23 mouse cellular contexts compared by ENCODE assay signal in genomic region chr1:83853996-83854395, GRCm38 (mm10).
DNase-seq lines count a peak whose midpoint lies in the region; ATAC-seq and TF ChIP-seq lines count a peak whose summit lies in the region.
"Had no signal": no experiment of that assay in that cellular context is flagged by ENCODE, and none has a peak within 500 bp of the region (broad histone marks: within the 10 kb centered on the region; RNA-seq: fewer than 3 reads in every experiment).

No protein-coding gene starts in this region.

- TF ChIP-seq CTCF in cerebellum, adult 2 months (IDR thresholded peaks at IDR 0.05; ENCODE audit: borderline replicate concordance, insufficient read depth, low read depth, low read length): no peak

- no peaks in the 10 kb centered on the region for H3K27me3 ChIP-seq in limb, embryonic 11.5 days (ENCODE audit: control insufficient read depth, insufficient read depth, low read length)
- no peaks in the 10 kb centered on the region for H3K27me3 ChIP-seq in limb, embryonic 10.5 days (ENCODE audit: low read depth, poor library complexity, severe bottlenecking)
- H3K27me3 ChIP-seq in embryonic facial prominence, embryonic 11.5 days (ENCODE audit: control insufficient read depth, insufficient read depth, low read length): no peaks in the 10 kb centered on the region
- no peaks in the 10 kb centered on the region for H3K27me3 ChIP-seq in cerebellum, adult 2 months (ENCODE audit: control insufficient read depth, insufficient read depth, low read length)
- H3K27me3 ChIP-seq: embryonic facial prominence, embryonic 13.5 days; embryonic facial prominence, embryonic 15.5 days; forebrain, embryonic 12.5 days had no signal

- peak; percentile 27 for DNase-seq in limb, embryonic 11.5 days (ENCODE audit: low spot score)
- DNase-seq in limb, embryonic 10.5 days (ENCODE audit: low spot score): no peak
- peak; percentile 51 for DNase-seq in embryo, embryonic 11 days
- DNase-seq in embryonic facial prominence, embryonic 11.5 days (ENCODE audit: low spot score): peak; percentile 75
- peak; percentile 49 for DNase-seq in mesoderm, embryonic 11.5 days (ENCODE audit: low read depth, low spot score)
- DNase-seq in right cerebral cortex, postnatal 4 days: no peak
- no peak for DNase-seq in cerebellum, adult 2 months
- no peak for DNase-seq in thymus, adult 18-20 months
- DNase-seq: adrenal gland, adult 2 months; adrenal gland, postnatal 10 days; adrenal gland, postnatal 25 days; cerebellum, adult 11-12 months; cerebellum, adult 8-10 months; cerebellum, adult 9-11 months; cerebellum, postnatal 14 days; cerebellum, postnatal 36 days had no signal

- H3K9me3 ChIP-seq in limb, embryonic 11.5 days (ENCODE audit: control insufficient read depth, low read length): no peaks in the 10 kb centered on the region
- H3K9me3 ChIP-seq in limb, embryonic 10.5 days (replicated peaks): no peaks in the 10 kb centered on the region
- no peaks in the 10 kb centered on the region for H3K9me3 ChIP-seq in embryonic facial prominence, embryonic 11.5 days (replicated peaks; ENCODE audit: control insufficient read depth, low read length)
- H3K9me3 ChIP-seq: embryonic facial prominence, embryonic 13.5 days; embryonic facial prominence, embryonic 15.5 days; forebrain, embryonic 10.5 days; forebrain, embryonic 12.5 days had no signal

- no peak for TF ChIP-seq POLR2A in cerebellum, adult 2 months (IDR thresholded peaks at IDR 0.05; ENCODE audit: borderline replicate concordance, insufficient read depth, low read length)

- no peak overlapping the region for H3K9ac ChIP-seq in limb, embryonic 11.5 days (ENCODE audit: low read length)
- H3K9ac ChIP-seq in embryonic facial prominence, embryonic 11.5 days (replicated peaks; ENCODE audit: low read length): no peak overlapping the region
- H3K9ac ChIP-seq: embryonic facial prominence, embryonic 13.5 days; embryonic facial prominence, embryonic 15.5 days; forebrain, embryonic 12.5 days had no signal

- H3K27ac ChIP-seq in limb, embryonic 11.5 days (replicated peaks; ENCODE audit: low read depth, low read length): no peak overlapping the region
- no peak overlapping the region for H3K27ac ChIP-seq in limb, embryonic 10.5 days
- H3K27ac ChIP-seq in embryonic facial prominence, embryonic 11.5 days (replicated peaks; ENCODE audit: low read depth, low read length): no peak overlapping the region
- H3K27ac ChIP-seq in cerebellum, adult 2 months (ENCODE audit: insufficient read depth, low read length): no peak overlapping the region
- H3K27ac ChIP-seq: embryonic facial prominence, embryonic 13.5 days; embryonic facial prominence, embryonic 15.5 days; forebrain, embryonic 10.5 days; forebrain, embryonic 12.5 days had no signal

- no peak overlapping the region for H3K4me2 ChIP-seq in limb, embryonic 11.5 days (ENCODE audit: low read depth, severe bottlenecking)
- no peak overlapping the region for H3K4me2 ChIP-seq in embryonic facial prominence, embryonic 11.5 days (ENCODE audit: low read depth, low read length)
- H3K4me2 ChIP-seq: embryonic facial prominence, embryonic 13.5 days; embryonic facial prominence, embryonic 15.5 days; forebrain, embryonic 12.5 days had no signal

- ATAC-seq in limb, embryonic 11.5 days (ENCODE audit: insufficient number of reproducible peaks, low FRiP score, low TSS enrichment, low read depth): no peak
- ATAC-seq in embryonic facial prominence, embryonic 11.5 days (replicated peaks; ENCODE audit: insufficient number of reproducible peaks, low FRiP score, low TSS enrichment, low read depth): no peak
- ATAC-seq: forebrain, embryonic 14.5 days; forebrain, embryonic 16.5 days had no signal

- WGBS in limb, embryonic 11.5 days: 65% methylated on average over 5 of the region's 5 CpGs
- 73% methylated on average over 5 of the region's 5 CpGs for WGBS in limb, embryonic 10.5 days
- WGBS in embryonic facial prominence, embryonic 11.5 days: 61% methylated on average over 5 of the region's 5 CpGs
- 92% methylated on average over 5 of the region's 5 CpGs for WGBS in cerebellum, adult 2 months

- no peaks in the 10 kb centered on the region for H3K4me1 ChIP-seq in limb, embryonic 11.5 days (ENCODE audit: control insufficient read depth, insufficient read depth, low read length)
- H3K4me1 ChIP-seq in limb, embryonic 10.5 days: 0 out of 2 replicates have a peak, but pooled peaks cover 4% of the 10 kb centered on the region
- no peaks in the 10 kb centered on the region for H3K4me1 ChIP-seq in embryonic facial prominence, embryonic 11.5 days (ENCODE audit: control insufficient read depth, insufficient read depth, low read length)
- H3K4me1 ChIP-seq in cerebellum, adult 2 months (ENCODE audit: control insufficient read depth, insufficient read depth, low read length): no peaks in the 10 kb centered on the region
- H3K4me1 ChIP-seq: embryonic facial prominence, embryonic 13.5 days; embryonic facial prominence, embryonic 15.5 days; forebrain, embryonic 10.5 days; forebrain, embryonic 12.5 days had no signal

- no peak overlapping the region for H3K4me3 ChIP-seq in limb, embryonic 11.5 days (ENCODE audit: low read depth, low read length)
- no peak overlapping the region for H3K4me3 ChIP-seq in limb, embryonic 10.5 days
- no peak overlapping the region for H3K4me3 ChIP-seq in embryonic facial prominence, embryonic 11.5 days (ENCODE audit: low read depth, low read length)
- H3K4me3 ChIP-seq in cerebellum, adult 2 months (replicated peaks; ENCODE audit: insufficient read depth, low read depth, low read length): no peak overlapping the region
- H3K4me3 ChIP-seq: embryonic facial prominence, embryonic 13.5 days; embryonic facial prominence, embryonic 15.5 days; erythroblast, embryonic 14.5 days; forebrain, embryonic 10.5 days; forebrain, embryonic 12.5 days had no signal

- no peaks in the 10 kb centered on the region for H3K36me3 ChIP-seq in limb, embryonic 11.5 days (ENCODE audit: control insufficient read depth, insufficient read depth, low read length)
- no peaks in the 10 kb centered on the region for H3K36me3 ChIP-seq in limb, embryonic 10.5 days
- H3K36me3 ChIP-seq in embryonic facial prominence, embryonic 11.5 days (replicated peaks; ENCODE audit: control insufficient read depth, insufficient read depth, low read depth, low read length): no peaks in the 10 kb centered on the region
- H3K36me3 ChIP-seq: embryonic facial prominence, embryonic 13.5 days; embryonic facial prominence, embryonic 15.5 days; forebrain, embryonic 10.5 days; forebrain, embryonic 12.5 days had no signal

Comparison
In these comparisons a context has a peak if more than half of its experiments do, and no peak if none do; other contexts are left out.
1. DNase-seq: peak in limb, embryonic 11.5 days (single experiment), embryo, embryonic 11 days (single experiment), embryonic facial prominence, embryonic 11.5 days (single experiment) and mesoderm, embryonic 11.5 days (single experiment); none in limb, embryonic 10.5 days (single experiment), right cerebral cortex, postnatal 4 days (single experiment), cerebellum, adult 2 months (0 of 2) and thymus, adult 18-20 months (0 of 2).